Mouse (Mus musculus) lung, embryonic 14.5 days (tissue): ENCODE data around the gene Slc39a13. TPM values are rescaled to one million over a fixed set of nuclear protein-coding genes. Genes with fewer than 3 reads are reported as not detected.
"Not testable (repeated sequence)": the region's sequence is repeated elsewhere in the genome, so short reads cannot be mapped to it uniquely, and the experiment has no call there.

Experiments used
- ATAC-seq: fragments of 200-750 bp; cut with Nextera tagmentation; 2 replicates; pipeline ENCODE4 v1.8.0; 2017; ENCODE audit warnings: mild to moderate bottlenecking, moderate TSS enrichment, moderate library complexity; ENCODE audit not compliant: insufficient read depth
- DNase-seq: peaks from one replicate; pipeline ENCODE4 v3.0.0-alpha.2; 2015
- H3K27ac ChIP-seq: fragments of 300-500 bp; sonication (generic); 2 replicates; pipeline ENCODE4 v1.5.1; 2014; ENCODE audit warnings: low read depth, mild to moderate bottlenecking, moderate library complexity
- H3K27me3 ChIP-seq: fragments of 300-500 bp; sonication (generic); 2 replicates; pipeline ENCODE4 v1.6.1; 2014; ENCODE audit warnings: low read length, control low read depth; ENCODE audit not compliant: insufficient read depth
- H3K36me3 ChIP-seq: fragments of 300-500 bp; sonication (generic); 2 replicates; pipeline ENCODE4 v1.6.1; 2014; ENCODE audit warnings: control low read depth; ENCODE audit not compliant: insufficient read depth
- H3K4me1 ChIP-seq: fragments of 300-500 bp; sonication (generic); 2 replicates; pipeline ENCODE4 v1.6.1; 2014; ENCODE audit warnings: antibody characterized with exemption, control low read depth; ENCODE audit not compliant: insufficient read depth
- H3K4me2 ChIP-seq: fragments of 300-500 bp; sonication (generic); 2 replicates; pipeline ENCODE4 v1.6.1; 2014; ENCODE audit warnings: mild to moderate bottlenecking
- H3K4me3 ChIP-seq: fragments of 300-500 bp; sonication (generic); 2 replicates; pipeline ENCODE4 v1.5.1; 2014; ENCODE audit warnings: low read depth, low read length
- H3K9ac ChIP-seq: fragments of 300-500 bp; sonication (generic); 2 replicates; pipeline ENCODE4 v1.6.1; 2014
- H3K9me3 ChIP-seq: fragments of 300-500 bp; sonication (generic); 2 replicates; pipeline ENCODE4 v1.6.1; 2016; ENCODE audit warnings: low read depth, low read length, control low read depth
- CTCF ChIP-seq: IDR thresholded peaks from 2 replicates; pipeline ENCODE4 v1.5.1; 2016; ENCODE audit warnings: antibody characterized with exemption, low read depth
- WGBS: fragments of 180-500 bp; shearing (Covaris S2); extraction: QIAGEN DNeasy Blood & Tissue Kit; methylation state at CpG from one replicate; pipeline ENCODE4 v1.1.7; 2014; 5-methylcytosine and 5-hydroxymethylcytosine counted together
- polyA plus RNA-seq: library from polyadenylated mRNA; unstranded; fragments of >200 nt; fragmentation: Nextera tagmentation; extraction: Ambion mirVana; gene quantifications from 2 replicates; pipeline ENCODE4 v1.2.1, GENCODE M21; 2014

Slc39a13 gene
- polyA plus RNA-seq, 1 experiment from 2014 or later = 33.3 TPM

GRCm38 (mm10) chr2:91114781-91115577, 44.8 kb upstream of the Slc39a13 start:
- Histone ChIP-seq H3K27me3 (no peaks in the 10 kb centered on the region), H3K4me1 (no peaks in the 10 kb centered on the region)

GRCm38 (mm10) chr2:91113852-91114251, 43.6 kb upstream of the Slc39a13 start:
- ATAC-seq (no peak), DNase-seq (no peak)
- Histone ChIP-seq H3K9ac (no peak overlapping the region), H3K36me3 (no peaks in the 10 kb centered on the region), H3K27me3 (no peaks in the 10 kb centered on the region), H3K9me3 (no peaks in the 10 kb centered on the region), H3K4me3 (no peak overlapping the region), H3K4me2 (no peak overlapping the region), H3K27ac (no peak overlapping the region), H3K4me1 (no peaks in the 10 kb centered on the region)
- no peak for TF ChIP-seq CTCF
- WGBS = 75% methylated on average over 6 of the region's 6 CpGs

More at GRCm38 (mm10) chr2:91114781-91115577, 44.8 kb upstream of the Slc39a13 start:
- ATAC-seq (peak; percentile 78), DNase-seq (peak; percentile 99)
- H3K4me2 ChIP-seq = peak overlapping the region; percentile 93
- no peaks in the 10 kb centered on the region for H3K36me3 ChIP-seq
- no peaks in the 10 kb centered on the region for H3K9me3 ChIP-seq
- H3K27ac ChIP-seq = no peak overlapping the region
- H3K4me3 ChIP-seq = peak overlapping the region; percentile 47
- 6% methylated on average over 41 of the region's 42 CpGs for WGBS
- peak; percentile 100 for TF ChIP-seq CTCF
- H3K9ac ChIP-seq = peak overlapping the region; percentile 63

- H3K27me3 ChIP-seq = no peaks in the 10 kb centered on the region
- H3K4me3 ChIP-seq = no peak overlapping the region
- H3K4me1 ChIP-seq = no peaks in the 10 kb centered on the region
- no peaks in the 10 kb centered on the region for H3K36me3 ChIP-seq
- no peaks in the 10 kb centered on the region for H3K9me3 ChIP-seq
- DNase-seq (no peak), ATAC-seq (no peak)
- no peak overlapping the region for H3K27ac ChIP-seq
- WGBS = 65% methylated on average over 10 of the region's 10 CpGs
- no peak for TF ChIP-seq CTCF
- H3K4me2 ChIP-seq = no peak overlapping the region
- H3K9ac ChIP-seq = no peak overlapping the region
Measured at GRCm38 (mm10) chr2:91113334-91113733, 43.1 kb upstream of the Slc39a13 start.

- Histone ChIP-seq H3K9me3 (no peaks in the 10 kb centered on the region), H3K4me2 (no peak overlapping the region), H3K4me3 (no peak overlapping the region), H3K4me1 (no peaks in the 10 kb centered on the region), H3K27me3 (no peaks in the 10 kb centered on the region), H3K27ac (no peak overlapping the region), H3K9ac (no peak overlapping the region), H3K36me3 (no peaks in the 10 kb centered on the region)
- 26% methylated on average over 4 of the region's 4 CpGs for WGBS
- peak; percentile 27 for DNase-seq
- TF ChIP-seq CTCF = no peak
- ATAC-seq = no peak; the same call in 1 of the 2 replicates
Measured at GRCm38 (mm10) chr2:91112491-91112890, 42.3 kb upstream of the Slc39a13 start.

GRCm38 (mm10) chr2:91111832-91112231, 41.6 kb upstream of the Slc39a13 start:
- H3K9me3 ChIP-seq, H3K27me3 ChIP-seq, H3K4me2 ChIP-seq, H3K4me3 ChIP-seq, ATAC-seq, H3K36me3 ChIP-seq, H3K9ac ChIP-seq, DNase-seq, H3K4me1 ChIP-seq, H3K27ac ChIP-seq: not testable (repeated sequence)
- WGBS = 88% methylated on average over 3 of the region's 3 CpGs

- Histone ChIP-seq H3K9me3 (no peaks in the 10 kb centered on the region), H3K4me2 (no peak overlapping the region), H3K4me1 (no peaks in the 10 kb centered on the region), H3K27me3 (no peaks in the 10 kb centered on the region), H3K27ac (no peak overlapping the region), H3K4me3 (no peak overlapping the region), H3K9ac (no peak overlapping the region), H3K36me3 (no peaks in the 10 kb centered on the region)
- 77% methylated on average over 6 of the region's 6 CpGs for WGBS
- ATAC-seq = no peak
- TF ChIP-seq CTCF = peak; percentile 18; the same call in 1 of the 2 replicates
- no peak for DNase-seq
Measured at GRCm38 (mm10) chr2:91110429-91110828, 40.2 kb upstream of the Slc39a13 start.

- WGBS = 65% methylated on average over 5 of the region's 5 CpGs
- Histone ChIP-seq H3K36me3 (no peaks in the 10 kb centered on the region), H3K4me2 (no peak overlapping the region), H3K4me1 (no peaks in the 10 kb centered on the region), H3K27ac (no peak overlapping the region), H3K9ac (no peak overlapping the region), H3K4me3 (no peak overlapping the region), H3K27me3 (no peaks in the 10 kb centered on the region), H3K9me3 (no peaks in the 10 kb centered on the region)
- no peak for TF ChIP-seq CTCF
- ATAC-seq (no peak), DNase-seq (no peak)
Measured at GRCm38 (mm10) chr2:91109807-91110385, 39.7 kb upstream of the Slc39a13 start.
